Mouse (Mus musculus) liver, embryonic 15.5 days (tissue): ENCODE measurements around the gene Scaf1. TPM values are rescaled to one million over a fixed set of nuclear protein-coding genes. Genes with fewer than 3 reads are reported as not detected.
"Not testable (repeated sequence)": the region's sequence is repeated elsewhere in the genome, so short reads cannot be mapped to it uniquely, and the experiment has no call there.

ENCODE experiments used
- ATAC-seq: fragments of 200-750 bp; cut with Nextera tagmentation; 2 replicates; pipeline ENCODE4 v1.8.0; 2017; ENCODE audit warnings: moderate number of reproducible peaks, mild to moderate bottlenecking, moderate library complexity; ENCODE audit not compliant: insufficient read depth
- H3K27ac ChIP-seq: fragments of 300-500 bp; sonication (generic); replicated peaks from 2 replicates; pipeline ENCODE4 v1.5.1; 2015; ENCODE audit warnings: mild to moderate bottlenecking, inconsistent platforms
- H3K27me3 ChIP-seq: fragments of 300-500 bp; sonication (generic); 2 replicates; pipeline ENCODE4 v1.6.1; 2015; ENCODE audit warnings: mild to moderate bottlenecking, inconsistent platforms
- H3K36me3 ChIP-seq: fragments of 300-500 bp; sonication (generic); replicated peaks from 2 replicates; pipeline ENCODE4 v1.6.1; 2015; ENCODE audit warnings: moderate library complexity, mild to moderate bottlenecking, inconsistent platforms
- H3K4me1 ChIP-seq: fragments of 300-500 bp; sonication (generic); replicated peaks from 2 replicates; pipeline ENCODE4 v1.6.1; 2015; ENCODE audit warnings: inconsistent platforms
- H3K4me2 ChIP-seq: fragments of 300-500 bp; sonication (generic); 2 replicates; pipeline ENCODE4 v1.6.1; 2015; ENCODE audit warnings: moderate library complexity, mild to moderate bottlenecking, inconsistent platforms
- H3K4me3 ChIP-seq: fragments of 300-500 bp; sonication (generic); replicated peaks from 2 replicates; pipeline ENCODE4 v1.5.1; 2015; ENCODE audit warnings: mild to moderate bottlenecking, inconsistent platforms
- H3K9ac ChIP-seq: fragments of 300-500 bp; sonication (generic); 2 replicates; pipeline ENCODE4 v1.6.1; 2015; ENCODE audit warnings: moderate library complexity, mild to moderate bottlenecking, inconsistent platforms
- H3K9me3 ChIP-seq: fragments of 300-500 bp; sonication (generic); replicated peaks from 2 replicates; pipeline ENCODE4 v1.6.1; 2016; ENCODE audit warnings: inconsistent platforms
- WGBS: fragments of 180-500 bp; shearing (Covaris S2); methylation state at CpG from one replicate; pipeline ENCODE4 v1.1.7; 2015; ENCODE audit warnings: mixed read lengths; ENCODE audit not compliant: insufficient replicate concordance; 5-methylcytosine and 5-hydroxymethylcytosine counted together
- polyA plus RNA-seq: library from polyadenylated mRNA; unstranded; fragments of >200 nt; fragmentation: Nextera tagmentation; extraction: Ambion mirVana; gene quantifications from 2 replicates; pipeline ENCODE4 v1.2.1, GENCODE M21; 2015

Scaf1 gene
- polyA plus RNA-seq, 1 experiment from 2014 or later, result 10.4 TPM

DNA sequence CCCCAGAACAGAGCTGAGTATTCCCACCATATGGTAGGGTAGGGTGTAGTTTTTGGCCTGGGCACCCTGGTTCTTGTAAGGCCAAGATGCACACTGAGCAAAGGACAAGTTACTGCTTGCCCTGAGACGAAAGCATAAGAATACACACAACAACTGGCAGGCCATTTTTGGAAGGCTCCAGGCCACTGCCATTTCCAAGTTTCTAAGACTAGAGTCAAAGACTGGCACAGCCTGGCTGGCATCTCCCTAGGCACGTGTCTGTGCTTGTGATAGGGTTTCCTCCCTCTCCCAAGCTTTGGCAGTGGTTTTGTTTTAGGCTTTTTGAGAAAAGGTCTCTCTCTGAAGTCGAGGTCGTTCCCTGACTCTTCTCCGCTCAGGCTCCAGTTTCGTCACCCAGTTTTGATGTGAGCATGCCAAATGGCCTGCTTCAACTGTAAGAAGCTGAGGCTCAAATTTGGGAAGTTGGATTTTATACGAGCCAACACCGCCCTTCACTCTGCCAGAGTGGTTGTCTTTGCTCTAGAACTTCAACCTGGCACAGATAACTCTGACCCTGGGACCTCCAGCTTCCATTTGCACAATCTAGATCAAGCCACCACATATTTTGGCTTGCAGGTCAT lies 9.5 kb upstream of the Scaf1 start:
- Histone ChIP-seq H3K9ac (no peak overlapping the region), H3K27ac (no peak overlapping the region)
- no peak for ATAC-seq

GRCm38 (mm10) chr7:45024281-45025248 lies 8.4 kb upstream of the Scaf1 start:
- Histone ChIP-seq H3K4me1 (peaks cover 11% of the 10 kb centered on the region; the same call in 1 of the 2 replicates), H3K9ac (no peak overlapping the region), H3K9me3 (no peaks in the 10 kb centered on the region), H3K27ac (no peak overlapping the region), H3K36me3 (peaks cover 22% of the 10 kb centered on the region), H3K27me3 (peaks cover 22% of the 10 kb centered on the region), H3K4me3 (no peak overlapping the region), H3K4me2 (no peak overlapping the region)
- 65% methylated on average over 15 of the region's 15 CpGs for WGBS
- ATAC-seq, result no peak

More for the DNA sequence above, 9.5 kb upstream of the Scaf1 start:
- Histone ChIP-seq H3K9me3 (no peaks in the 10 kb centered on the region), H3K4me1 (peaks cover 11% of the 10 kb centered on the region; the same call in 1 of the 2 replicates), H3K36me3 (peaks cover 33% of the 10 kb centered on the region), H3K4me2 (no peak overlapping the region), H3K4me3 (no peak overlapping the region), H3K27me3 (0 out of 2 replicates have a peak, but pooled peaks cover 10% of the 10 kb centered on the region)
- WGBS, result 54% methylated on average over 8 of the region's 8 CpGs

- peaks cover 30% of the 10 kb centered on the region for H3K27me3 ChIP-seq
- H3K4me2 ChIP-seq, ATAC-seq, H3K27ac ChIP-seq, H3K9ac ChIP-seq, H3K9me3 ChIP-seq, H3K4me3 ChIP-seq: not testable (repeated sequence)
- 57% methylated on average over 5 of the region's 5 CpGs for WGBS
- H3K36me3 ChIP-seq, result peaks cover 15% of the 10 kb centered on the region
- peaks cover 18% of the 10 kb centered on the region for H3K4me1 ChIP-seq
Observed at GRCm38 (mm10) chr7:45023711-45024110, 7.5 kb upstream of the Scaf1 start.

DNA sequence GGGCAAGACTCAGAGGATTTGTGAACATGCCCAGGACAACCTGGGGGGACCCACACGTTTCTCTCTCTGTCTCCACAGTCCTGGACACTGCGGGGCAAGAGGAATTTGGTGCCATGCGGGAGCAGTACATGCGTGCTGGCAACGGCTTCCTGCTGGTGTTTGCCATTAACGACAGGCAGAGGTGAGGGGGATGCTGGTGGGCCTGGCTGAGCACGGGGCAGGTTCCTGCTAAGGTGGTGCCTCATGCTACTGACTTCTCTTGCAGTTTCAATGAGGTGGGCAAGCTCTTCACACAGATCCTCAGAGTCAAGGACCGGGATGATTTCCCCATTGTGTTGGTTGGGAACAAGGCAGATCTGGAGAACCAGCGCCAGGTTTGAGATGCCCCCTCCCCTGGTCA lies 4.1 kb upstream of the Scaf1 start:
- no peak for ATAC-seq
- no peak overlapping the region for H3K27ac ChIP-seq
- H3K9me3 ChIP-seq, result no peaks in the 10 kb centered on the region
- no peak overlapping the region for H3K4me2 ChIP-seq
- WGBS, result 72% methylated on average over 9 of the region's 9 CpGs
- H3K9ac ChIP-seq, result no peak overlapping the region
- peaks cover 39% of the 10 kb centered on the region for H3K27me3 ChIP-seq
- H3K4me1 ChIP-seq, result peaks cover 39% of the 10 kb centered on the region
- no peaks in the 10 kb centered on the region for H3K36me3 ChIP-seq
- no peak overlapping the region for H3K4me3 ChIP-seq

- Histone ChIP-seq H3K36me3 (no peaks in the 10 kb centered on the region), H3K9ac (no peak overlapping the region), H3K27ac (peak overlapping the region; percentile 16; the same call in 1 of the 2 replicates), H3K4me1 (peaks cover 40% of the 10 kb centered on the region), H3K4me3 (no peak overlapping the region), H3K27me3 (peaks cover 39% of the 10 kb centered on the region), H3K4me2 (peak overlapping the region; percentile 94), H3K9me3 (no peaks in the 10 kb centered on the region)
- 21% methylated on average over 8 of the region's 8 CpGs for WGBS
- ATAC-seq, result no peak
Observed at GRCm38 (mm10) chr7:45019031-45019571, 2.9 kb upstream of the Scaf1 start.

GRCm38 (mm10) chr7:45017242-45018061 lies 1.3 kb upstream of the Scaf1 start, which contains the start of gene Rras:
Gene Rras (plus strand): TSS chr7:45017961.
- Histone ChIP-seq H3K4me3 (peak within 1 kb of the TSS; percentile 92), H3K36me3 (peaks cover 12% of the 10 kb centered on the region), H3K4me1 (peaks cover 55% of the 10 kb centered on the region), H3K27me3 (peaks cover 39% of the 10 kb centered on the region), H3K9me3 (no peaks in the 10 kb centered on the region), H3K27ac (peak within 1 kb of the TSS; percentile 98), H3K4me2 (peak within 1 kb of the TSS; percentile 94), H3K9ac (peak within 1 kb of the TSS; percentile 97)
- ATAC-seq, result peak; percentile 84
- under 1% methylated on average over 36 of the region's 36 CpGs for WGBS

- 2% methylated on average over 4 of the region's 4 CpGs for WGBS
- H3K4me1 ChIP-seq, result peaks cover 57% of the 10 kb centered on the region
- H3K36me3 ChIP-seq, result peaks cover 19% of the 10 kb centered on the region
- H3K27ac ChIP-seq, result peak overlapping the region; percentile 98
- peak overlapping the region; percentile 97 for H3K9ac ChIP-seq
- H3K27me3 ChIP-seq, result peaks cover 38% of the 10 kb centered on the region
- no peak for ATAC-seq
- H3K4me2 ChIP-seq, result peak overlapping the region; percentile 94
- peak overlapping the region; percentile 92 for H3K4me3 ChIP-seq
- H3K9me3 ChIP-seq, result no peaks in the 10 kb centered on the region
Observed at GRCm38 (mm10) chr7:45016761-45017160, 598 bp upstream of the Scaf1 start.

- peak overlapping the region; percentile 94 for H3K4me2 ChIP-seq
- H3K4me3 ChIP-seq, result peak overlapping the region; percentile 92
- H3K27ac ChIP-seq, result peak overlapping the region; percentile 98
- H3K27me3 ChIP-seq, result peaks cover 26% of the 10 kb centered on the region
- H3K9ac ChIP-seq, result peak overlapping the region; percentile 97
- H3K9me3 ChIP-seq, result no peaks in the 10 kb centered on the region
- WGBS, result under 1% methylated on average over 20 of the region's 20 CpGs
- no peak for ATAC-seq
- peaks cover 30% of the 10 kb centered on the region for H3K36me3 ChIP-seq
- H3K4me1 ChIP-seq, result peaks cover 57% of the 10 kb centered on the region
Observed at GRCm38 (mm10) chr7:45015344-45015956, 713 bp downstream of the Scaf1 start.

GRCm38 (mm10) chr7:45014096-45014451 lies 2.1 kb downstream of the Scaf1 start:
- Histone ChIP-seq H3K36me3 (peaks cover 44% of the 10 kb centered on the region), H3K9ac (0 out of 2 replicates have a peak overlapping the region, but pooled peaks have one; percentile 1), H3K27me3 (peaks cover 12% of the 10 kb centered on the region), H3K4me1 (peaks cover 54% of the 10 kb centered on the region), H3K27ac (peak overlapping the region; percentile 98), H3K4me2 (peak overlapping the region; percentile 94; the same call in 1 of the 2 replicates), H3K9me3 (no peaks in the 10 kb centered on the region), H3K4me3 (no peak overlapping the region)
- no peak for ATAC-seq
- 93% methylated on average over 3 of the region's 3 CpGs for WGBS
